Mouse (Mus musculus): ENCODE data around the gene Aurkaip1.
A peak's percentile ranks its signal among the peaks of the same experiment; 100 is the strongest.

Aurkaip1 gene

GRCm38 (mm10) chr4:155851951-155852411 is 20.9 kb downstream of the Aurkaip1 start:
- DNase-seq (ENCODE audit: low read depth): no peak

GRCm38 (mm10) chr4:155853421-155853820 is 22.3 kb downstream of the Aurkaip1 start:
- DNase-seq (ENCODE audit: low read depth): no peak

GRCm38 (mm10) chr4:155854991-155855390 is 23.9 kb downstream of the Aurkaip1 start:
- no peak for DNase-seq (ENCODE audit: low read depth)

- DNase-seq (ENCODE audit: low read depth): no peak
Observed at GRCm38 (mm10) chr4:155856071-155856470, 25.0 kb downstream of the Aurkaip1 start.

- no peak for DNase-seq (ENCODE audit: low read depth)
Observed at GRCm38 (mm10) chr4:155856881-155857280, 25.8 kb downstream of the Aurkaip1 start.

- no peak for DNase-seq (ENCODE audit: low read depth)
Observed at GRCm38 (mm10) chr4:155859318-155859717, 28.2 kb downstream of the Aurkaip1 start.

- DNase-seq (ENCODE audit: low read depth): no peak
Observed at GRCm38 (mm10) chr4:155861787-155862186, 30.7 kb downstream of the Aurkaip1 start.

GRCm38 (mm10) chr4:155863001-155863400 is 31.9 kb downstream of the Aurkaip1 start, which contains the start of gene Tas1r3:
TSS of gene Tas1r3 (minus strand) at chr4:155863362.
- DNase-seq (ENCODE audit: low read depth): no peak

GRCm38 (mm10) chr4:155868614-155869298 is 37.7 kb downstream of the Aurkaip1 start:
- DNase-seq (ENCODE audit: low read depth): peak; percentile 40

GRCm38 (mm10) chr4:155869317-155870033 is 38.4 kb downstream of the Aurkaip1 start, which contains the start of the genes Cptp and Ints11:
TSS of gene Cptp (minus strand) at chr4:155869440.
TSS of gene Ints11 (plus strand) at chr4:155869546.
- peak; percentile 97 for DNase-seq (ENCODE audit: low read depth)

GRCm38 (mm10) chr4:155871404-155871803 is 40.3 kb downstream of the Aurkaip1 start:
- DNase-seq (ENCODE audit: low read depth): no peak

Data from induced T-regulatory cell, adult 2 months (primary cell).